Mouse (Mus musculus): Measurements from ENCODE around the gene Srsf9. TPM values are rescaled to one million over a fixed set of nuclear protein-coding genes. Genes with fewer than 3 reads are reported as not detected.
"Not testable (repeated sequence)": the region's sequence is repeated elsewhere in the genome, so short reads cannot be mapped to it uniquely, and the experiment has no call there.

The Srsf9 gene
- polyA plus RNA-seq, 1 experiment from 2014 or later: 480 TPM

- Histone ChIP-seq H3K9ac (replicated peaks) (no peak overlapping the region), H3K27me3 (no peaks in the 10 kb centered on the region; the same call in 1 of the 2 replicates), H3K9me3 (no peaks in the 10 kb centered on the region), H3K27ac (no peak overlapping the region), H3K4me1 (replicated peaks) (peaks cover 9% of the 10 kb centered on the region), H3K4me2 (no peak overlapping the region), H3K4me3 (replicated peaks) (no peak overlapping the region), H3K36me3 (no peaks in the 10 kb centered on the region)
- WGBS: 93% methylated on average over 2 of the region's 2 CpGs
- ATAC-seq (ENCODE audit: insufficient number of reproducible peaks, insufficient read depth, low FRiP score, low TSS enrichment, low read depth): no peak
Measured at GRCm38 (mm10) chr5:115375436-115375835, 48.5 kb downstream of the Srsf9 start.

GRCm38 (mm10) chr5:115378882-115379281 is 51.9 kb downstream of the Srsf9 start:
- H3K27me3 ChIP-seq; H3K9ac ChIP-seq (replicated peaks); H3K4me1 ChIP-seq (replicated peaks); H3K36me3 ChIP-seq; ATAC-seq (ENCODE audit: insufficient number of reproducible peaks, insufficient read depth, low FRiP score, low TSS enrichment, low read depth); H3K27ac ChIP-seq; H3K4me2 ChIP-seq; H3K9me3 ChIP-seq; H3K4me3 ChIP-seq (replicated peaks): not testable (repeated sequence)
- WGBS: 71% methylated on average over 2 of the region's 2 CpGs

Other genes with a start within 250 kb of the Srsf9 start
- gene Gm10401, start 228.9 kb upstream of the Srsf9 start, polyA plus RNA-seq (2016; fragmentation: Nextera tagmentation; extraction: Ambion mirVana): 36.3 and 38.8 TPM in 2 replicates
- 65.2 and 69.5 TPM in 2 replicates for gene Acads, start 207.8 kb upstream of the Srsf9 start, polyA plus RNA-seq (2016; fragmentation: Nextera tagmentation; extraction: Ambion mirVana)
- 61.7 and 62.6 TPM in 2 replicates for gene Unc119b, start 192.2 kb upstream of the Srsf9 start, polyA plus RNA-seq (2016; fragmentation: Nextera tagmentation; extraction: Ambion mirVana)
- 76.6 and 89.6 TPM in 2 replicates for gene Mlec, start 169.0 kb upstream of the Srsf9 start, polyA plus RNA-seq (2016; fragmentation: Nextera tagmentation; extraction: Ambion mirVana)
- gene Cabp1, start 132.8 kb upstream of the Srsf9 start, polyA plus RNA-seq (2016; fragmentation: Nextera tagmentation; extraction: Ambion mirVana): 1.1 and 1.3 TPM in 2 replicates
- 93.9 and 104 TPM in 2 replicates for gene Pop5, start 91.3 kb upstream of the Srsf9 start, polyA plus RNA-seq (2016; fragmentation: Nextera tagmentation; extraction: Ambion mirVana)
- gene Rnf10, start 54.3 kb upstream of the Srsf9 start, polyA plus RNA-seq (2016; fragmentation: Nextera tagmentation; extraction: Ambion mirVana): 174 and 184 TPM in 2 replicates
- 39.0 and 44.0 TPM in 2 replicates for gene Coq5, start 47.5 kb upstream of the Srsf9 start, polyA plus RNA-seq (2016; fragmentation: Nextera tagmentation; extraction: Ambion mirVana)
- gene Dynll1, start 26.2 kb upstream of the Srsf9 start, polyA plus RNA-seq (2016; fragmentation: Nextera tagmentation; extraction: Ambion mirVana): 1,818 and 1,898 TPM in 2 replicates
- gene Gatc, start 14.0 kb downstream of the Srsf9 start, polyA plus RNA-seq (2016; fragmentation: Nextera tagmentation; extraction: Ambion mirVana): 27.3 and 30.6 TPM in 2 replicates
- 65.4 and 67.0 TPM in 2 replicates for gene Triap1, start 14.0 kb downstream of the Srsf9 start, polyA plus RNA-seq (2016; fragmentation: Nextera tagmentation; extraction: Ambion mirVana)
- gene Cox6a1, start 21.8 kb downstream of the Srsf9 start, polyA plus RNA-seq (2016; fragmentation: Nextera tagmentation; extraction: Ambion mirVana): 668 and 680 TPM in 2 replicates
- gene Msi1, start 102.4 kb downstream of the Srsf9 start, polyA plus RNA-seq (2016; fragmentation: Nextera tagmentation; extraction: Ambion mirVana): 29.4 and 29.5 TPM in 2 replicates
- gene Pla2g1b, start 139.1 kb downstream of the Srsf9 start, polyA plus RNA-seq (2016; fragmentation: Nextera tagmentation; extraction: Ambion mirVana): not detected in 2 replicates
- gene Sirt4, start 157.5 kb downstream of the Srsf9 start, polyA plus RNA-seq (2016; fragmentation: Nextera tagmentation; extraction: Ambion mirVana): 21.9 and 24.9 TPM in 2 replicates
- 40.3 and 47.1 TPM in 2 replicates for gene Pxn, start 179.5 kb downstream of the Srsf9 start, polyA plus RNA-seq (2016; fragmentation: Nextera tagmentation; extraction: Ambion mirVana)
- 1,237 and 1,243 TPM in 2 replicates for gene Rplp0, start 232.3 kb downstream of the Srsf9 start, polyA plus RNA-seq (2016; fragmentation: Nextera tagmentation; extraction: Ambion mirVana)
- gene Gcn1l1, start 238.1 kb downstream of the Srsf9 start, polyA plus RNA-seq (2016; fragmentation: Nextera tagmentation; extraction: Ambion mirVana): 55.4 and 57.4 TPM in 2 replicates